Comparison of ENCODE assay signal across 8 mouse cellular contexts in the genomic region with DNA sequence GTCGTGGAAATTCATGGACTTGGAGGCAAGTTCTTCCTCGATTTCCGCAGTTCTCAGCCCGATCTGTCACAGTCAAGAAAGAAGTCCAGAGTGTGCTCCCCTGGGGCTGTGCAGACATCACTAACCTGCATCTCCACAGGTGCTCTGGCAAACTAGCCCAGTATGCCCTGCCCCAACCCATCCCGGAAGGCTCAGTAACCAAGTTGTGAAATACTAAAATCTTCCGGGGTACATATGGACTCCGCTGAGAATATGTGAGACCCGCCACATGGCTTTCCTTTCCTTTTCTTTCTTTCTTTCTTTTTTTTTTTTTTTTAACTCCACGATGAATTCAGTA. TPM values are rescaled to one million over a fixed set of nuclear protein-coding genes. Genes with fewer than 3 reads are reported as not detected.
DNase-seq lines count a peak whose midpoint lies in the region; ATAC-seq and TF ChIP-seq lines count a peak whose summit lies in the region.

No protein-coding gene starts in this region.

- TF ChIP-seq CTCF in lung, adult 2 months (IDR thresholded peaks at IDR 0.05; ENCODE audit: insufficient read depth, low read length): no peak
- no peak for TF ChIP-seq CTCF in embryonic fibroblast, embryonic 13.5 days (IDR thresholded peaks at IDR 0.05; ENCODE audit: borderline replicate concordance, insufficient read depth, low read length)

- H3K27ac ChIP-seq in embryonic fibroblast, embryonic 13.5 days (ENCODE audit: insufficient read depth, low read length): peak overlapping the region; percentile 79
- peak overlapping the region; percentile 91 for H3K27ac ChIP-seq in limb, embryonic 11.5 days (replicated peaks; ENCODE audit: low read depth, low read length)

- no peaks in the 10 kb centered on the region for H3K27me3 ChIP-seq in limb, embryonic 11.5 days (ENCODE audit: control insufficient read depth, insufficient read depth, low read length)

- H3K4me1 ChIP-seq in lung, adult 2 months (ENCODE audit: control insufficient read depth, insufficient read depth, low read length): peaks cover 4% of the 10 kb centered on the region
- no peaks in the 10 kb centered on the region for H3K4me1 ChIP-seq in embryonic fibroblast, embryonic 13.5 days (ENCODE audit: control insufficient read depth, insufficient read depth, low read length)
- no peaks in the 10 kb centered on the region for H3K4me1 ChIP-seq in limb, embryonic 11.5 days (ENCODE audit: control insufficient read depth, insufficient read depth, low read length)

- peak; percentile 59 for ATAC-seq in limb, embryonic 11.5 days (ENCODE audit: insufficient number of reproducible peaks, low FRiP score, low TSS enrichment, low read depth)
- peak; percentile 18; the same call in 1 of the 2 replicates for ATAC-seq in neutrophil, adult 5-6 weeks (ENCODE audit: extremely low read depth, insufficient number of reproducible peaks, low FRiP score, poor library complexity, severe bottlenecking)

- peak overlapping the region; percentile 92; the same call in 1 of the 2 replicates for H3K9ac ChIP-seq in limb, embryonic 11.5 days (ENCODE audit: low read length)

- H3K4me2 ChIP-seq in limb, embryonic 11.5 days (ENCODE audit: low read depth, severe bottlenecking): peak overlapping the region; percentile 68

- no peaks in the 10 kb centered on the region for H3K36me3 ChIP-seq in limb, embryonic 11.5 days (ENCODE audit: control insufficient read depth, insufficient read depth, low read length)

- no peak for DNase-seq in lung, adult 2 months
- no peak for DNase-seq in lung, postnatal 4 days
- no peak for DNase-seq in limb, embryonic 11.5 days (ENCODE audit: low spot score)
- DNase-seq in left cerebral cortex, postnatal 36 days (ENCODE audit: low spot score in 2 of 2): no peak
- no peak for DNase-seq in retina, postnatal 1 day
- no peak for DNase-seq in urinary bladder, postnatal 4 days (ENCODE audit: low spot score in 2 of 2)

- 2% methylated on average over 9 of the region's 9 CpGs for WGBS in lung, adult 2 months
- 10% methylated on average over 9 of the region's 9 CpGs for WGBS in limb, embryonic 11.5 days

- no peak for TF ChIP-seq POLR2A in lung, adult 2 months (IDR thresholded peaks at IDR 0.05; ENCODE audit: borderline replicate concordance, extremely low read depth, low read depth, low read length)
- TF ChIP-seq POLR2A in embryonic fibroblast, embryonic 13.5 days (IDR thresholded peaks at IDR 0.05; ENCODE audit: low read depth, low read length): peak; percentile 78

- peak overlapping the region; percentile 67 for H3K4me3 ChIP-seq in lung, adult 2 months (replicated peaks; ENCODE audit: extremely low read depth, low read depth, low read length)
- peak overlapping the region; percentile 90 for H3K4me3 ChIP-seq in embryonic fibroblast, embryonic 13.5 days (ENCODE audit: insufficient read depth, low read length)
- H3K4me3 ChIP-seq in limb, embryonic 11.5 days (ENCODE audit: low read depth, low read length): peak overlapping the region; percentile 62

- no peaks in the 10 kb centered on the region for H3K9me3 ChIP-seq in limb, embryonic 11.5 days (ENCODE audit: control insufficient read depth, low read length)

- intact Hi-C loops in left cerebral cortex, postnatal 36 days (cut with DNase I): loop anchor here (5.0 to 10.0 kb wide), 3 partner anchors 42 to 384 kb away; partner anchors contain the start of genes Exoc1 and Tmem165

RNA-seq across cellular contexts. Expression of gene Srd5a3, which starts 0.6 kb away (rescaled TPM):
- 160 and 211 TPM in 2 replicates for polyA plus RNA-seq in lung, adult 2 months (2012; rRNA removed)
- polyA plus RNA-seq in embryonic fibroblast, embryonic 13.5 days (2011; ENCODE audit: insufficient read length, low read depth, missing spikeins): 37.0 and 37.2 TPM in 2 replicates
- 21.5 and 21.8 TPM in 2 replicates for polyA plus RNA-seq in limb, embryonic 11.5 days (2014; fragmentation: Nextera tagmentation; extraction: Ambion mirVana)
- total RNA-seq in neutrophil, adult 5-6 weeks (2017): 35.9 and 45.3 TPM in 2 replicates
- total RNA-seq in left cerebral cortex, postnatal 36 days (2021): 10 to 100 TPM; 18.2 to 24.4 TPM

RNA-seq across cellular contexts. Expression of gene Tmem165, which starts 43.0 kb away (rescaled TPM):
- 69.2 and 84.5 TPM in 2 replicates for polyA plus RNA-seq in lung, adult 2 months (2012; rRNA removed)
- polyA plus RNA-seq in embryonic fibroblast, embryonic 13.5 days (2011; ENCODE audit: insufficient read length, low read depth, missing spikeins): 129 and 174 TPM in 2 replicates
- polyA plus RNA-seq in limb, embryonic 11.5 days (2014; fragmentation: Nextera tagmentation; extraction: Ambion mirVana): 98.6 and 103 TPM in 2 replicates
- total RNA-seq in neutrophil, adult 5-6 weeks (2017): 51.7 and 62.7 TPM in 2 replicates
- 10 to 100 TPM; 31.1 to 39.5 TPM for total RNA-seq in left cerebral cortex, postnatal 36 days (2021)
